Comparison of ENCODE assay signal across 10 mouse cellular contexts in genomic region chr14:124674536-124675141, GRCm38 (mm10). TPM values are rescaled to one million over a fixed set of nuclear protein-coding genes. Genes with fewer than 3 reads are reported as not detected.
DNase-seq lines count a peak whose midpoint lies in the region; ATAC-seq and TF ChIP-seq lines count a peak whose summit lies in the region.
"Had no signal": no experiment of that assay in that cellular context is flagged by ENCODE, and none has a peak within 500 bp of the region (broad histone marks: within the 10 kb centered on the region; RNA-seq: fewer than 3 reads in every experiment).

No protein-coding gene starts in this region.

- ATAC-seq in hindbrain, embryonic 16.5 days = peak; percentile 18; the same call in 1 of the 2 replicates
- peak; percentile 4; the same call in 1 of the 2 replicates for ATAC-seq in neural tube, embryonic 13.5 days (ENCODE audit: low read depth)
- ATAC-seq: Patski had no signal

- peak overlapping the region; percentile 81 for H3K4me3 ChIP-seq in left cerebral cortex, adult 2 months
- peak overlapping the region; percentile 65 for H3K4me3 ChIP-seq in hindbrain, embryonic 16.5 days (ENCODE audit: low read length)
- H3K4me3 ChIP-seq in neural tube, embryonic 13.5 days = peak overlapping the region; percentile 55
- H3K4me3 ChIP-seq in gastrocnemius, adult 2 months = no peak overlapping the region

- H3K36me3 ChIP-seq in hindbrain, embryonic 16.5 days (ENCODE audit: control insufficient read depth, insufficient read depth, low read length) = no peaks in the 10 kb centered on the region
- no peaks in the 10 kb centered on the region for H3K36me3 ChIP-seq in neural tube, embryonic 13.5 days

- intact Hi-C loops in left cerebral cortex, adult 2 months (cut with DNase I) = loop anchor here (10.0 kb wide), 3 partner anchors 200 to 450 kb away; no protein-coding TSS in a partner anchor
- intact Hi-C loops in gastrocnemius, adult 2 months (cut with DNase I) = no loop called here

- peak overlapping the region; percentile 74 for H3K9ac ChIP-seq in hindbrain, embryonic 16.5 days (ENCODE audit: low read depth, low read length)
- peak overlapping the region; percentile 77 for H3K9ac ChIP-seq in neural tube, embryonic 13.5 days

- TF ChIP-seq CTCF in left cerebral cortex, adult 2 months (IDR thresholded peaks at IDR 0.05) = no peak
- no peak for TF ChIP-seq CTCF in gastrocnemius, adult 2 months (IDR thresholded peaks at IDR 0.05)

- H3K4me1 ChIP-seq in hindbrain, embryonic 16.5 days (ENCODE audit: control insufficient read depth, insufficient read depth, low read depth, low read length) = peaks cover 9% of the 10 kb centered on the region
- peaks cover 39% of the 10 kb centered on the region for H3K4me1 ChIP-seq in neural tube, embryonic 13.5 days (replicated peaks)

- DNase-seq in left cerebral cortex, adult 2 months (ENCODE audit: extremely low spot score in 1 of 2, low spot score in 2 of 2) = peak in 1 of 2 experiments; percentile 10
- DNase-seq in left cerebral cortex, adult 11 months (ENCODE audit: low spot score) = no peak
- peak; percentile 33 to 56 for DNase-seq in cerebellum, postnatal 36 days
- no peak for DNase-seq in gastrocnemius, adult 2 months
- DNase-seq in adrenal gland, adult 18-20 months (ENCODE audit: low spot score in 2 of 2) = no peak
- DNase-seq in lung, postnatal 36 days = no peak

- H3K27me3 ChIP-seq in hindbrain, embryonic 16.5 days (replicated peaks; ENCODE audit: control insufficient read depth, insufficient read depth, low read length) = no peaks in the 10 kb centered on the region
- no peaks in the 10 kb centered on the region for H3K27me3 ChIP-seq in neural tube, embryonic 13.5 days

- H3K9me3 ChIP-seq in hindbrain, embryonic 16.5 days (ENCODE audit: control insufficient read depth, low read length) = no peaks in the 10 kb centered on the region
- no peaks in the 10 kb centered on the region for H3K9me3 ChIP-seq in neural tube, embryonic 13.5 days

- 17% methylated on average over 8 of the region's 8 CpGs for WGBS in hindbrain, embryonic 16.5 days
- 18% methylated on average over 8 of the region's 8 CpGs for WGBS in neural tube, embryonic 13.5 days

- peak overlapping the region; percentile 95 for H3K27ac ChIP-seq in left cerebral cortex, adult 2 months
- no peak overlapping the region; the same call in 1 of the 2 replicates for H3K27ac ChIP-seq in hindbrain, embryonic 16.5 days (ENCODE audit: low read depth, low read length)
- 0 out of 2 replicates have a peak overlapping the region, but pooled peaks have one; percentile 65 for H3K27ac ChIP-seq in neural tube, embryonic 13.5 days (replicated peaks)
- no peak overlapping the region for H3K27ac ChIP-seq in gastrocnemius, adult 2 months

- peak overlapping the region; percentile 79 for H3K4me2 ChIP-seq in hindbrain, embryonic 16.5 days (ENCODE audit: low read length)
- H3K4me2 ChIP-seq in neural tube, embryonic 13.5 days = peak overlapping the region; percentile 76

RNA-seq across cellular contexts. Expression of gene Fgf14, which starts 2.3 kb away (rescaled TPM):
- total RNA-seq in left cerebral cortex, adult 2 months (2021) = 10 to 100 TPM; 54.7 to 55.1 TPM
- polyA plus RNA-seq in hindbrain, embryonic 16.5 days (2015; fragmentation: Nextera tagmentation; extraction: Ambion mirVana) = 36.2 and 38.6 TPM in 2 replicates
- 17.2 and 18.7 TPM in 2 replicates for polyA plus RNA-seq in neural tube, embryonic 13.5 days (2015; fragmentation: Nextera tagmentation; extraction: Ambion mirVana)
- not detected for total RNA-seq in gastrocnemius, adult 2 months (2021)
- 1 to 10 TPM; 1.3 to 1.8 TPM for total RNA-seq in adrenal gland, adult 18-20 months (2021)
- total RNA-seq: hematopoietic stem cell, adult 5-6 weeks had no signal
- polyA plus RNA-seq: Patski had no signal

Comparison
In these comparisons a context has a peak if more than half of its experiments do, and no peak if none do; other contexts are left out.
1. DNase-seq: peak in cerebellum, postnatal 36 days (2 of 2); none in left cerebral cortex, adult 11 months (single experiment), gastrocnemius, adult 2 months (single experiment), adrenal gland, adult 18-20 months (0 of 2) and lung, postnatal 36 days (single experiment).
2. H3K27ac ChIP-seq: peak in left cerebral cortex, adult 2 months (single experiment) and neural tube, embryonic 13.5 days (single experiment); none in hindbrain, embryonic 16.5 days (single experiment) and gastrocnemius, adult 2 months (single experiment).
3. RNA of gene Fgf14, which starts 2.3 kb away (total RNA-seq): 54.7 to 55.1 TPM in left cerebral cortex, adult 2 months; 1.3 to 1.8 TPM in adrenal gland, adult 18-20 months and not detected in gastrocnemius, adult 2 months; every median in the first group is over 10 times any median in the second.